Comparison of ENCODE assay signal across 8 mouse cellular contexts in genomic region chr16:62506725-62507482, GRCm38 (mm10).
A peak's percentile ranks its signal among the peaks of the same experiment; 100 is the strongest.
DNase-seq lines count a peak whose midpoint lies in the region; ATAC-seq and TF ChIP-seq lines count a peak whose summit lies in the region.

No protein-coding gene starts in this region.

- no peaks in the 10 kb centered on the region for H3K9me3 ChIP-seq in forebrain, embryonic 12.5 days
- H3K9me3 ChIP-seq in forebrain, embryonic 16.5 days (ENCODE audit: control insufficient read depth, low read length) = no peaks in the 10 kb centered on the region
- H3K9me3 ChIP-seq in limb, embryonic 14.5 days (ENCODE audit: control insufficient read depth, low read length) = no peaks in the 10 kb centered on the region
- H3K9me3 ChIP-seq in limb, embryonic 10.5 days (replicated peaks) = no peaks in the 10 kb centered on the region

- TF ChIP-seq POLR2A in limb, embryonic 14.5 days (IDR thresholded peaks at IDR 0.05; ENCODE audit: borderline replicate concordance, extremely low read depth, insufficient read depth, insufficient read length) = no peak

- H3K4me1 ChIP-seq in forebrain, embryonic 12.5 days = no peaks in the 10 kb centered on the region
- H3K4me1 ChIP-seq in forebrain, embryonic 16.5 days (replicated peaks; ENCODE audit: control insufficient read depth, insufficient read depth, low read length) = no peaks in the 10 kb centered on the region
- no peaks in the 10 kb centered on the region for H3K4me1 ChIP-seq in limb, embryonic 14.5 days (ENCODE audit: control insufficient read depth, insufficient read depth, low read length)
- H3K4me1 ChIP-seq in limb, embryonic 10.5 days = no peaks in the 10 kb centered on the region

- peak; percentile 30; the same call in 1 of the 2 replicates for ATAC-seq in forebrain, embryonic 12.5 days (ENCODE audit: low FRiP score)
- no peak for ATAC-seq in forebrain, embryonic 16.5 days
- no peak for ATAC-seq in limb, embryonic 14.5 days (ENCODE audit: low FRiP score, low read depth)
- ATAC-seq in activated CD4-positive, CD25-positive, alpha-beta regulatory T cell, adult 4 months = no peak
- ATAC-seq in CD4-positive, CD25-positive, alpha-beta regulatory T cell, adult 4 months = no peak

- H3K36me3 ChIP-seq in forebrain, embryonic 12.5 days (replicated peaks) = no peaks in the 10 kb centered on the region
- H3K36me3 ChIP-seq in forebrain, embryonic 16.5 days (ENCODE audit: control insufficient read depth, insufficient read depth) = no peaks in the 10 kb centered on the region
- H3K36me3 ChIP-seq in limb, embryonic 14.5 days (ENCODE audit: control insufficient read depth, insufficient read depth, low read length) = no peaks in the 10 kb centered on the region
- H3K36me3 ChIP-seq in limb, embryonic 10.5 days = no peaks in the 10 kb centered on the region

- no peak overlapping the region for H3K4me2 ChIP-seq in forebrain, embryonic 12.5 days
- H3K4me2 ChIP-seq in forebrain, embryonic 16.5 days (ENCODE audit: low read length) = no peak overlapping the region
- no peak overlapping the region for H3K4me2 ChIP-seq in limb, embryonic 14.5 days (replicated peaks; ENCODE audit: low read depth, low read length, severe bottlenecking)

- no peak overlapping the region for H3K4me3 ChIP-seq in forebrain, embryonic 12.5 days (replicated peaks)
- H3K4me3 ChIP-seq in forebrain, embryonic 16.5 days (replicated peaks; ENCODE audit: low read length) = no peak overlapping the region
- no peak overlapping the region for H3K4me3 ChIP-seq in limb, embryonic 14.5 days (replicated peaks; ENCODE audit: low read length)
- no peak overlapping the region for H3K4me3 ChIP-seq in limb, embryonic 10.5 days

- no peak overlapping the region for H3K9ac ChIP-seq in forebrain, embryonic 12.5 days
- H3K9ac ChIP-seq in forebrain, embryonic 16.5 days (replicated peaks; ENCODE audit: low read depth, low read length) = no peak overlapping the region
- no peak overlapping the region for H3K9ac ChIP-seq in limb, embryonic 14.5 days (ENCODE audit: low read depth, low read length, severe bottlenecking)

- peak; percentile 59 for DNase-seq in limb, embryonic 14.5 days (ENCODE audit: low spot score)
- DNase-seq in limb, embryonic 10.5 days (ENCODE audit: low spot score) = no peak
- peak; percentile 36 for DNase-seq in ZHBTc4 (ENCODE audit: low read depth, low spot score)
- DNase-seq in lung, postnatal 10 days = peak; percentile 17

- H3K27ac ChIP-seq in forebrain, embryonic 12.5 days = no peak overlapping the region
- H3K27ac ChIP-seq in forebrain, embryonic 16.5 days (ENCODE audit: low read length) = no peak overlapping the region
- no peak overlapping the region for H3K27ac ChIP-seq in limb, embryonic 14.5 days (replicated peaks; ENCODE audit: low read depth, low read length)
- H3K27ac ChIP-seq in limb, embryonic 10.5 days = no peak overlapping the region

- WGBS in forebrain, embryonic 12.5 days = 56% methylated on average over 2 of the region's 2 CpGs
- WGBS in forebrain, embryonic 16.5 days = 64% methylated on average over 2 of the region's 2 CpGs
- WGBS in limb, embryonic 14.5 days = 61% methylated on average over 2 of the region's 2 CpGs
- WGBS in limb, embryonic 10.5 days = 66% methylated on average over 2 of the region's 2 CpGs

- no peaks in the 10 kb centered on the region for H3K27me3 ChIP-seq in forebrain, embryonic 12.5 days
- no peaks in the 10 kb centered on the region for H3K27me3 ChIP-seq in forebrain, embryonic 16.5 days (replicated peaks; ENCODE audit: control insufficient read depth, insufficient read depth, low read length)
- H3K27me3 ChIP-seq in limb, embryonic 14.5 days (ENCODE audit: control insufficient read depth, insufficient read depth, low read length) = no peaks in the 10 kb centered on the region
- no peaks in the 10 kb centered on the region for H3K27me3 ChIP-seq in limb, embryonic 10.5 days (ENCODE audit: low read depth, poor library complexity, severe bottlenecking)
